Mouse (Mus musculus) kidney, postnatal 0 days (tissue): Measurements from ENCODE around the gene Shisal2b. TPM values are rescaled to one million over a fixed set of nuclear protein-coding genes. Genes with fewer than 3 reads are reported as not detected.
"Not testable (repeated sequence)": the region's sequence is repeated elsewhere in the genome, so short reads cannot be mapped to it uniquely, and the experiment has no call there.

Experiments
- ATAC-seq: fragments of 200-750 bp; cut with Nextera tagmentation; replicated peaks from 2 replicates; pipeline ENCODE4 v1.8.0; 2017; ENCODE audit warnings: low read depth, moderate number of reproducible peaks, moderate TSS enrichment, moderate library complexity; ENCODE audit not compliant: low FRiP score
- DNase-seq: peaks from one replicate; pipeline ENCODE4 v3.0.0-alpha.2; 2016; ENCODE audit warnings: low spot score
- H3K27ac ChIP-seq: fragments of 300-500 bp; sonication (generic); 2 replicates; pipeline ENCODE4 v1.5.1; 2014; ENCODE audit warnings: mild to moderate bottlenecking
- H3K27me3 ChIP-seq: fragments of 300-500 bp; sonication (generic); 2 replicates; pipeline ENCODE4 v1.6.1; 2014; ENCODE audit warnings: low read length, mixed read lengths; ENCODE audit not compliant: insufficient read depth
- H3K36me3 ChIP-seq: fragments of 300-500 bp; sonication (generic); 2 replicates; pipeline ENCODE4 v1.6.1; 2014; ENCODE audit warnings: low read length, mixed read lengths; ENCODE audit not compliant: insufficient read depth
- H3K4me1 ChIP-seq: fragments of 300-500 bp; sonication (generic); replicated peaks from 2 replicates; pipeline ENCODE4 v1.6.1; 2014; ENCODE audit warnings: antibody characterized with exemption, low read length, mixed read lengths; ENCODE audit not compliant: insufficient read depth
- H3K4me2 ChIP-seq: fragments of 300-500 bp; sonication (generic); 2 replicates; pipeline ENCODE4 v1.6.1; 2014; ENCODE audit warnings: mild to moderate bottlenecking, low read length, moderate library complexity, mixed read lengths
- H3K4me3 ChIP-seq: fragments of 300-500 bp; sonication (generic); replicated peaks from 2 replicates; pipeline ENCODE4 v1.5.1; 2014; ENCODE audit warnings: low read depth, low read length
- H3K9ac ChIP-seq: fragments of 300-500 bp; sonication (generic); 2 replicates; pipeline ENCODE4 v1.6.1; 2014; ENCODE audit warnings: low read depth, low read length
- H3K9me3 ChIP-seq: fragments of 300-500 bp; sonication (generic); replicated peaks from 2 replicates; pipeline ENCODE4 v1.6.1; 2016; ENCODE audit warnings: low read length, inconsistent platforms, mixed read lengths
- CTCF ChIP-seq: IDR thresholded peaks from 2 replicates; pipeline ENCODE4 v1.5.1; 2016; ENCODE audit warnings: antibody characterized with exemption, low read depth, mild to moderate bottlenecking, moderate library complexity
- WGBS: fragments of 180-500 bp; shearing (Covaris S2); extraction: QIAGEN DNeasy Blood & Tissue Kit; methylation state at CpG from one replicate; pipeline ENCODE4 v1.1.7; 2014; 5-methylcytosine and 5-hydroxymethylcytosine counted together
- polyA plus RNA-seq: library from polyadenylated mRNA; unstranded; fragments of >200 nt; fragmentation: Nextera tagmentation; extraction: Ambion mirVana; gene quantifications from 2 replicates; pipeline ENCODE4 v1.2.1, GENCODE M21; 2015

The Shisal2b gene
- polyA plus RNA-seq, result 0.57 and 0.71 TPM in 2 replicates

- H3K9me3 ChIP-seq, result no peaks in the 10 kb centered on the region
- TF ChIP-seq CTCF, result no peak
- peak; percentile 66 for ATAC-seq
- no peaks in the 10 kb centered on the region for H3K4me1 ChIP-seq
- H3K27me3 ChIP-seq, result no peaks in the 10 kb centered on the region
- 3% methylated on average over 38 of the region's 38 CpGs for WGBS
- H3K4me3 ChIP-seq, result peak within 1 kb of the TSS; percentile 43
- peak within 1 kb of the TSS; percentile 48 for H3K9ac ChIP-seq
- H3K36me3 ChIP-seq, result no peaks in the 10 kb centered on the region
- H3K27ac ChIP-seq, result no peak within 1 kb of the TSS
- peak; percentile 54 for DNase-seq
- H3K4me2 ChIP-seq, result peak within 1 kb of the TSS; percentile 90
These were observed at the start of gene Shisal2b for GRCm38 (mm10) chr13:104863127-104863979. Gene Shisal2b, minus strand, starts transcription at chr13:104863893.

- not testable (repeated sequence) for H3K27me3 ChIP-seq
- WGBS, result 83% methylated on average over 5 of the region's 5 CpGs
These were observed 47.9 kb upstream of the Shisal2b start for GRCm38 (mm10) chr13:104911626-104912025.

GRCm38 (mm10) chr13:104911006-104911405 is 47.3 kb upstream of the Shisal2b start:
- not testable (repeated sequence) for H3K4me3 ChIP-seq, H3K9ac ChIP-seq, H3K27ac ChIP-seq, ATAC-seq, H3K27me3 ChIP-seq, H3K4me1 ChIP-seq, H3K36me3 ChIP-seq, DNase-seq, H3K4me2 ChIP-seq, H3K9me3 ChIP-seq
- 92% methylated on average over 1 of the region's 1 CpGs for WGBS

More at GRCm38 (mm10) chr13:104911626-104912025, 47.9 kb upstream of the Shisal2b start:
- not testable (repeated sequence) for H3K4me3 ChIP-seq, H3K27ac ChIP-seq, H3K36me3 ChIP-seq, ATAC-seq, H3K9ac ChIP-seq, DNase-seq, H3K9me3 ChIP-seq, H3K4me1 ChIP-seq, H3K4me2 ChIP-seq

GRCm38 (mm10) chr13:104908691-104909090 is 45.0 kb upstream of the Shisal2b start:
- Histone ChIP-seq H3K27ac (no peak overlapping the region), H3K27me3 (no peaks in the 10 kb centered on the region), H3K36me3 (no peaks in the 10 kb centered on the region), H3K4me3 (no peak overlapping the region), H3K9ac (no peak overlapping the region), H3K4me1 (no peaks in the 10 kb centered on the region), H3K9me3 (no peaks in the 10 kb centered on the region), H3K4me2 (no peak overlapping the region)
- WGBS, result 63% methylated on average over 7 of the region's 7 CpGs
- ATAC-seq (no peak), DNase-seq (peak; percentile 45)
- no peak for TF ChIP-seq CTCF

GRCm38 (mm10) chr13:104894771-104895170 is 31.1 kb upstream of the Shisal2b start:
- Histone ChIP-seq H3K27ac (no peak overlapping the region), H3K27me3 (no peaks in the 10 kb centered on the region), H3K4me2 (no peak overlapping the region), H3K36me3 (no peaks in the 10 kb centered on the region), H3K4me1 (no peaks in the 10 kb centered on the region), H3K4me3 (no peak overlapping the region), H3K9me3 (no peaks in the 10 kb centered on the region), H3K9ac (no peak overlapping the region)
- no peak for DNase-seq
- 93% methylated on average over 1 of the region's 1 CpGs for WGBS
- no peak for TF ChIP-seq CTCF
- no peak for ATAC-seq

GRCm38 (mm10) chr13:104892337-104892736 is 28.6 kb upstream of the Shisal2b start:
- TF ChIP-seq CTCF, result no peak
- Histone ChIP-seq H3K27ac (no peak overlapping the region), H3K9ac (no peak overlapping the region), H3K36me3 (no peaks in the 10 kb centered on the region), H3K4me1 (no peaks in the 10 kb centered on the region), H3K9me3 (no peaks in the 10 kb centered on the region), H3K27me3 (no peaks in the 10 kb centered on the region), H3K4me2 (no peak overlapping the region), H3K4me3 (no peak overlapping the region)
- WGBS, result 74% methylated on average over 4 of the region's 4 CpGs
- DNase-seq (no peak), ATAC-seq (no peak)
